Mouse (Mus musculus): ENCODE results near the gene Baz1b. TPM values are rescaled to one million over a fixed set of nuclear protein-coding genes. Genes with fewer than 3 reads are reported as not detected.
A peak's percentile ranks its signal among the peaks of the same experiment; 100 is the strongest.
"Not testable (repeated sequence)": the region's sequence is repeated elsewhere in the genome, so short reads cannot be mapped to it uniquely, and the experiment has no call there.

Gene Baz1b
- polyA plus RNA-seq, 1 experiment from 2014 or later: 61.5 TPM

- Histone ChIP-seq H3K27ac (replicated peaks) (no peak overlapping the region), H3K36me3 (replicated peaks) (peaks cover 100% of the 10 kb centered on the region), H3K4me3 (no peak overlapping the region), H3K27me3 (replicated peaks; ENCODE audit: low read depth, poor library complexity, severe bottlenecking) (no peaks in the 10 kb centered on the region), H3K9me3 (no peaks in the 10 kb centered on the region), H3K4me1 (no peaks in the 10 kb centered on the region)
- DNase-seq (ENCODE audit: low spot score): no peak
- WGBS: 96% methylated on average over 6 of the region's 6 CpGs
Observed at GRCm38 (mm10) chr5:135216871-135217270, 29.8 kb downstream of the Baz1b start.

- Histone ChIP-seq H3K4me3 (no peak overlapping the region), H3K27ac (replicated peaks) (no peak overlapping the region), H3K27me3 (replicated peaks; ENCODE audit: low read depth, poor library complexity, severe bottlenecking) (no peaks in the 10 kb centered on the region), H3K36me3 (replicated peaks) (peaks cover 100% of the 10 kb centered on the region), H3K9me3 (no peaks in the 10 kb centered on the region), H3K4me1 (no peaks in the 10 kb centered on the region)
- DNase-seq (ENCODE audit: low spot score): no peak
Observed at GRCm38 (mm10) chr5:135220941-135221340, 33.9 kb downstream of the Baz1b start.

- Histone ChIP-seq H3K9me3 (no peaks in the 10 kb centered on the region), H3K36me3 (replicated peaks) (peaks cover 100% of the 10 kb centered on the region), H3K27me3 (replicated peaks; ENCODE audit: low read depth, poor library complexity, severe bottlenecking) (no peaks in the 10 kb centered on the region), H3K27ac (replicated peaks) (no peak overlapping the region), H3K4me1 (no peaks in the 10 kb centered on the region), H3K4me3 (no peak overlapping the region)
- WGBS: 94% methylated on average over 7 of the region's 7 CpGs
- no peak for DNase-seq (ENCODE audit: low spot score)
Observed at GRCm38 (mm10) chr5:135222066-135222465, 35.0 kb downstream of the Baz1b start.

- no peaks in the 10 kb centered on the region for H3K4me1 ChIP-seq
- no peak for DNase-seq (ENCODE audit: low spot score)
- no peak overlapping the region for H3K4me3 ChIP-seq
- no peak overlapping the region for H3K27ac ChIP-seq (replicated peaks)
- WGBS: 92% methylated on average over 3 of the region's 3 CpGs
- H3K27me3 ChIP-seq (replicated peaks; ENCODE audit: low read depth, poor library complexity, severe bottlenecking): no peaks in the 10 kb centered on the region
- H3K9me3 ChIP-seq: no peaks in the 10 kb centered on the region
- H3K36me3 ChIP-seq (replicated peaks): peaks cover 100% of the 10 kb centered on the region
Observed at GRCm38 (mm10) chr5:135224169-135224568, 37.1 kb downstream of the Baz1b start.

DNA sequence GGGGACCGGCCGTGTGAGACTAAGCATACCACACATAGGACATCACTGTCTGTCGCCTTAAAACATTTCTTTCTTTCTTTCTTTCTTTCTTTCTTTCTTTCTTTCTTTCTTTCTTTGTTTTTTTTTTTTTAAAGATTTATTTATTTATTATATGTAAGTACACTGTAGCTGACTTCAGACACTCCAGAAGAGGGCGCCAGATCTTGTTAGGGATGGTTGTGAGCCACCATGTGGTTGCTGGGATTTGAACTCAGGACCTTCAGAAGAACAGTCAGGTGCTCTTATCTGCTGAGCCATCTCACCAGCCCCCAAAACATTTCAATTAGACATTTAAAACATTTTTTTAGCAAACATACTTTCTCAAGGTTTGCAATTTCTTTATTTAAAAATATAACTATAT is 38.8 kb downstream of the Baz1b start:
- peaks cover 99% of the 10 kb centered on the region for H3K36me3 ChIP-seq (replicated peaks)
- 96% methylated on average over 4 of the region's 4 CpGs for WGBS
- not testable (repeated sequence) for H3K4me1 ChIP-seq; H3K27me3 ChIP-seq (replicated peaks; ENCODE audit: low read depth, poor library complexity, severe bottlenecking); H3K27ac ChIP-seq (replicated peaks); H3K9me3 ChIP-seq; H3K4me3 ChIP-seq; DNase-seq (ENCODE audit: low spot score)

- Histone ChIP-seq H3K27ac (replicated peaks) (no peak overlapping the region), H3K9me3 (no peaks in the 10 kb centered on the region), H3K4me1 (no peaks in the 10 kb centered on the region), H3K27me3 (replicated peaks; ENCODE audit: low read depth, poor library complexity, severe bottlenecking) (no peaks in the 10 kb centered on the region), H3K36me3 (replicated peaks) (peaks cover 98% of the 10 kb centered on the region), H3K4me3 (no peak overlapping the region)
- WGBS: 90% methylated on average over 4 of the region's 4 CpGs
- no peak for DNase-seq (ENCODE audit: low spot score)
Observed at GRCm38 (mm10) chr5:135230186-135230585, 43.1 kb downstream of the Baz1b start.

DNA sequence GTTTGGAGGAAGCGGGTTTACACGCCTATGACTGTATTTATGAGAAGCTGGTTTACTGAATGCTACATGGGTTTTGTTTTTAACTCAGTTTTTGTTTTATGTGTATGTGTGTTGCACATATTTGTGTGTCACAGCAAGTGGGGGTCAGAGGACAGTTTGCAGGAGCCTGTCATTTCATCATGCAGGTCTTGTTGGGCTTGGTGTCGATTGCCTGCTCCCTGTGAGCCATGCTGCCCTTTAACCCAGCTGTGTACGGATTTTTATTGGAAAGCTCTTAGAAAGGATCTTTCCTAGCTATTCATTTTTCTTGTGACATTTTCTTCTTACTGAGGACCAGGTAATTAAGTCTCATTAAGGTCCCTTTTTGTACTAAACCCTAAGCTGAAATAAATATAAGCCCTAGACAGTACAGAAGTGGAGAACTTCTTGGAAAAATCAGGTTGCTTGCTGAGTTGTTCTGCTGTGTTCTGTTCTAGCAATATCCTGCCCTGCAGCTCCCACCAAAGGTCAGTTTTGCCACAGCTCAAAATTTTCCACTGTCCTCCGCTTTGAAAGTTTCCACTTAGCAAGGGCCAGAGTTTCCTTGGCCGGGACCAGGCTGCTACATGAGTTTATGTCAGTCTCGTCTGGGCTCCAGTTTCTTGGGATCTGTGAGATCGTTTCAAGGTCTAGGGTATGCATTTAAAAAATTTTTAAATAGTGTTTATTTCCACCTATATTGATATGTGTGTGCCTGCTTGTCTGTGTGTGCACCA is 46.3 kb downstream of the Baz1b start:
- Histone ChIP-seq H3K4me1 (no peaks in the 10 kb centered on the region), H3K27me3 (replicated peaks; ENCODE audit: low read depth, poor library complexity, severe bottlenecking) (no peaks in the 10 kb centered on the region), H3K9me3 (no peaks in the 10 kb centered on the region), H3K27ac (replicated peaks) (no peak overlapping the region), H3K36me3 (replicated peaks) (peaks cover 98% of the 10 kb centered on the region), H3K4me3 (no peak overlapping the region)
- 90% methylated on average over 8 of the region's 8 CpGs for WGBS
- DNase-seq (ENCODE audit: low spot score): no peak

DNA sequence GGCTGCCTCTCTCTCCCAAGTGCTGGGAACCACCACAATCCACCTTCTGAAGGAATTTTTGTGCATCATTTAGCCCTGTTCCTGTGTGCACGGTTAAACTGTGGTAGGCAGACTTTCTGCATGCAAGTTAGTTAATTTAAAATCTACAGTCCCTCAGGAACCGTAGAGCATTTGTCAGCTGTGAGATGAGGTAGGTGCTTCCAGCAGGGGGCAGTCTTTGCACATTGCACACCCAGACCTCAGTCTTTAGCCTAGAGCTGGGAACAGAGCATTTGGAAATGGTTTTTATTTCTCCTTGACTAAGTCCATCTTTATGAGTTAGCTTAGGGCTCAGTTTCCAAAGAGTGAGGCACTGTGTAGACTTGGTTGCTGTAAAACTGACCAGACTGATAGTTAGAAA is 49.5 kb downstream of the Baz1b start:
- DNase-seq (ENCODE audit: low spot score): peak; percentile 69
- no peak overlapping the region for H3K4me3 ChIP-seq
- no peaks in the 10 kb centered on the region for H3K4me1 ChIP-seq
- H3K36me3 ChIP-seq (replicated peaks): peaks cover 100% of the 10 kb centered on the region
- no peak overlapping the region for H3K27ac ChIP-seq (replicated peaks)
- no peaks in the 10 kb centered on the region for H3K9me3 ChIP-seq
- H3K27me3 ChIP-seq (replicated peaks; ENCODE audit: low read depth, poor library complexity, severe bottlenecking): no peaks in the 10 kb centered on the region
- WGBS: 57% methylated on average over 2 of the region's 2 CpGs

- H3K27ac ChIP-seq (replicated peaks): no peak overlapping the region
- 89% methylated on average over 2 of the region's 2 CpGs for WGBS
- H3K4me3 ChIP-seq: no peak overlapping the region
- no peak for DNase-seq (ENCODE audit: low spot score)
- no peaks in the 10 kb centered on the region for H3K27me3 ChIP-seq (replicated peaks; ENCODE audit: low read depth, poor library complexity, severe bottlenecking)
- no peaks in the 10 kb centered on the region for H3K4me1 ChIP-seq
- H3K9me3 ChIP-seq: no peaks in the 10 kb centered on the region
- peaks cover 100% of the 10 kb centered on the region for H3K36me3 ChIP-seq (replicated peaks)
Observed at GRCm38 (mm10) chr5:135238832-135239231, 51.8 kb downstream of the Baz1b start.

DNA sequence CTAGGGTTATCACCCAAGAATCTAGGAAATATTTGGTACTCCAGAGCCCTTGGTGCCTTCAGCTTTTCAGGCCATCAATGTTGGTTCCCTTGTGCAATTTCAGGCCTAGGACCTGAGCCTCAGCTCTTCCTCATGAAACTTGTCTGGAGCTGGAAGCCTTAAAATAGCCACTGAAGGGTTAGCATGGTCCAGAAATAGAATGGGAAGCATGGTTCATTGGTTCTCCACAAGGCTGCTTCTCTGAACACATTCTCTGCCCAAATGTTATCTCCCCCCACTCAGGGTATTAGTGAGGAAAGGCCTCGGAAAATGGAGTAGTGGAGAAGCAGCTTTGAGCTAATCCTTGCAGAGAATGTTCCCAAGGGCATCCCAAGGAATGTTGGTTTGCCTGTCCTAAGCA is 54.4 kb downstream of the Baz1b start:
- Histone ChIP-seq H3K27me3 (replicated peaks; ENCODE audit: low read depth, poor library complexity, severe bottlenecking) (no peaks in the 10 kb centered on the region), H3K4me1 (no peaks in the 10 kb centered on the region), H3K9me3 (no peaks in the 10 kb centered on the region), H3K36me3 (replicated peaks) (peaks cover 100% of the 10 kb centered on the region), H3K4me3 (no peak overlapping the region), H3K27ac (replicated peaks) (no peak overlapping the region)
- WGBS: 74% methylated on average over 1 of the region's 1 CpGs
- no peak for DNase-seq (ENCODE audit: low spot score)

DNA sequence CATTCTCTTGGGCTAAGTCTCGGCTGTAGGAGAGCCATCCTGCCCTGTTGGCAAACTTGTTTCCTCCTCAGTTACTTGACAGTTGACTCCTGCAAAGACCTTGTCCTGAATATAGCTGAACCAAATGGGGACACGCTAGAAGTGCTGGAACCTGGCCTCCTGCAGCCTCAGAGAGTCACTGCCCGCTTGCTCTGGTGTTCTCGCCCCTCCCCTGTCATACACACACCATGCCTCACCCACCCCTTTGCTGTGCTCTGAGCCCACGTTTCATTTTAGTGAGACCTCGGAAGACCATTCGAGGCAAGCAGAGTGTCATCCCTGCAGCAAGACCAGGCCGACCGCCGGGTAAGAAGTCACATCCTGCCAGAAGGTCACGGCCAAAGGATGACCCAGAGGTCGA is 55.1 kb downstream of the Baz1b start:
- Histone ChIP-seq H3K36me3 (replicated peaks) (peaks cover 100% of the 10 kb centered on the region), H3K9me3 (no peaks in the 10 kb centered on the region), H3K4me1 (no peaks in the 10 kb centered on the region), H3K4me3 (no peak overlapping the region), H3K27me3 (replicated peaks; ENCODE audit: low read depth, poor library complexity, severe bottlenecking) (no peaks in the 10 kb centered on the region), H3K27ac (replicated peaks) (no peak overlapping the region)
- no peak for DNase-seq (ENCODE audit: low spot score)
- 78% methylated on average over 12 of the region's 12 CpGs for WGBS

GRCm38 (mm10) chr5:135242608-135243007 is 55.5 kb downstream of the Baz1b start:
- Histone ChIP-seq H3K36me3 (replicated peaks) (peaks cover 99% of the 10 kb centered on the region), H3K4me1 (no peaks in the 10 kb centered on the region), H3K27ac (replicated peaks) (no peak overlapping the region), H3K4me3 (no peak overlapping the region), H3K27me3 (replicated peaks; ENCODE audit: low read depth, poor library complexity, severe bottlenecking) (no peaks in the 10 kb centered on the region), H3K9me3 (no peaks in the 10 kb centered on the region)
- WGBS: 90% methylated on average over 3 of the region's 3 CpGs
- no peak for DNase-seq (ENCODE audit: low spot score)

DNA sequence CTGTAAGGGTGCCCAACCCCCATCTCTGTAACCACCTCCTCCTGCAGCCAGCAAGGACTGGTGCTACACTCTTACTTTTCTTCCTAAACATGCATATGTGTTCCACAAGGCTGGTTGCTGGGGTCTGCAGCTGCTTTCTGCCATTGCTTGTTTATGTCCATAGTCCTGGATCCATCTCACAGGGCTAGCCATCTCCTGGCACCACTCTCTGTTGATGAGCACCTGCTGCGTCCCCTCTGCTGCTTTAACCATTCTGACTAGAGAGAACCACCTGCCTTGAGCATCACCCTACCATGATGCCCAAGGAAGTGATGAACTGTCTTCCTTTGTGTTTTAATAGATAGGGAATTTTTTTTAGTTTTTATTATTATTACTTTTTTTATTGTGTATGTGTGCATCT is 56.1 kb downstream of the Baz1b start:
- peaks cover 2% of the 10 kb centered on the region; the same call in 1 of the 2 replicates for H3K27me3 ChIP-seq (replicated peaks; ENCODE audit: low read depth, poor library complexity, severe bottlenecking)
- no peak for DNase-seq (ENCODE audit: low spot score)
- no peaks in the 10 kb centered on the region for H3K9me3 ChIP-seq
- 89% methylated on average over 1 of the region's 1 CpGs for WGBS
- H3K27ac ChIP-seq (replicated peaks): no peak overlapping the region
- no peak overlapping the region for H3K4me3 ChIP-seq
- H3K4me1 ChIP-seq: peaks cover under 1% of the 10 kb centered on the region; the same call in 1 of the 2 replicates
- H3K36me3 ChIP-seq (replicated peaks): peaks cover 94% of the 10 kb centered on the region

All from embryonic facial prominence, embryonic 10.5 days (tissue).